Mouse (Mus musculus) liver, embryonic 12.5 days (tissue): ENCODE measurements around the gene C2cd6. TPM values are rescaled to one million over a fixed set of nuclear protein-coding genes. Genes with fewer than 3 reads are reported as not detected.

Source experiments
- ATAC-seq: fragments of 200-750 bp; cut with Nextera tagmentation; 2 replicates; pipeline ENCODE4 v1.8.0; 2017; ENCODE audit warnings: moderate number of reproducible peaks, mild to moderate bottlenecking, moderate library complexity
- H3K27ac ChIP-seq: fragments of 300-500 bp; sonication (generic); 2 replicates; pipeline ENCODE4 v1.5.1; 2016; ENCODE audit warnings: mild to moderate bottlenecking
- H3K27me3 ChIP-seq: fragments of 300-500 bp; sonication (generic); replicated peaks from 2 replicates; pipeline ENCODE4 v1.6.1; 2016; ENCODE audit warnings: mild to moderate bottlenecking, moderate library complexity
- H3K36me3 ChIP-seq: fragments of 300-500 bp; sonication (generic); 2 replicates; pipeline ENCODE4 v1.6.1; 2016; ENCODE audit warnings: mild to moderate bottlenecking, moderate library complexity
- H3K4me1 ChIP-seq: fragments of 300-500 bp; sonication (generic); 2 replicates; pipeline ENCODE4 v1.6.1; 2016
- H3K4me2 ChIP-seq: fragments of 300-500 bp; sonication (generic); 2 replicates; pipeline ENCODE4 v1.6.1; 2016; ENCODE audit warnings: mild to moderate bottlenecking, moderate library complexity
- H3K4me3 ChIP-seq: fragments of 300-500 bp; sonication (generic); 2 replicates; pipeline ENCODE4 v1.5.1; 2016; ENCODE audit warnings: mild to moderate bottlenecking, moderate library complexity
- H3K9ac ChIP-seq: fragments of 300-500 bp; sonication (generic); 2 replicates; pipeline ENCODE4 v1.6.1; 2016; ENCODE audit warnings: mild to moderate bottlenecking, moderate library complexity
- H3K9me3 ChIP-seq: fragments of 300-500 bp; sonication (generic); replicated peaks from 2 replicates; pipeline ENCODE4 v1.6.1; 2016; ENCODE audit warnings: mild to moderate bottlenecking, moderate library complexity
- WGBS: fragments of 180-500 bp; shearing (Covaris S2); methylation state at CpG from one replicate; pipeline ENCODE4 v1.1.7; 2016; ENCODE audit not compliant: insufficient replicate concordance; 5-methylcytosine and 5-hydroxymethylcytosine counted together
- polyA plus RNA-seq: library from polyadenylated mRNA; unstranded; fragments of >200 nt; fragmentation: Nextera tagmentation; extraction: Ambion mirVana; gene quantifications from 2 replicates; pipeline ENCODE4 v1.2.1, GENCODE M21; 2016

C2cd6 gene
- polyA plus RNA-seq: not detected in 2 replicates

GRCm38 (mm10) chr1:59094705-59095104 lies at the start of gene C2cd6:
Gene C2cd6, minus strand, starts transcription at chr1:59094900.
- 80% methylated on average over 19 of the region's 19 CpGs for WGBS
- Histone ChIP-seq H3K9ac (no peak within 1 kb of the TSS), H3K36me3 (no peaks in the 10 kb centered on the region), H3K27me3 (no peaks in the 10 kb centered on the region; the same call in 1 of the 2 replicates), H3K4me3 (no peak within 1 kb of the TSS), H3K9me3 (no peaks in the 10 kb centered on the region), H3K27ac (no peak within 1 kb of the TSS), H3K4me2 (no peak within 1 kb of the TSS), H3K4me1 (no peaks in the 10 kb centered on the region)
- no peak for ATAC-seq

- no peak for ATAC-seq
- Histone ChIP-seq H3K27ac (no peak overlapping the region), H3K27me3 (no peaks in the 10 kb centered on the region), H3K9me3 (no peaks in the 10 kb centered on the region), H3K4me3 (no peak overlapping the region), H3K9ac (no peak overlapping the region), H3K4me1 (no peaks in the 10 kb centered on the region), H3K4me2 (no peak overlapping the region), H3K36me3 (no peaks in the 10 kb centered on the region)
These were observed 48.1 kb upstream of the C2cd6 start for GRCm38 (mm10) chr1:59142809-59143208.

- no peak overlapping the region for H3K27ac ChIP-seq
- 61% methylated on average over 5 of the region's 5 CpGs for WGBS
- H3K4me3 ChIP-seq: no peak overlapping the region
- H3K36me3 ChIP-seq: no peaks in the 10 kb centered on the region
- H3K4me2 ChIP-seq: no peak overlapping the region
- no peak for ATAC-seq
- no peak overlapping the region for H3K9ac ChIP-seq
- no peaks in the 10 kb centered on the region for H3K9me3 ChIP-seq
- no peaks in the 10 kb centered on the region for H3K4me1 ChIP-seq
- H3K27me3 ChIP-seq: no peaks in the 10 kb centered on the region
These were observed 39.7 kb upstream of the C2cd6 start for GRCm38 (mm10) chr1:59134419-59134818.

GRCm38 (mm10) chr1:59128879-59129278 lies 34.2 kb upstream of the C2cd6 start:
- H3K4me2 ChIP-seq: no peak overlapping the region
- 63% methylated on average over 7 of the region's 7 CpGs for WGBS

GRCm38 (mm10) chr1:59125558-59125957 lies 30.9 kb upstream of the C2cd6 start:
- no peak for ATAC-seq
- no peak overlapping the region for H3K4me3 ChIP-seq
- H3K4me1 ChIP-seq: peaks cover under 1% of the 10 kb centered on the region
- H3K27ac ChIP-seq: no peak overlapping the region
- no peaks in the 10 kb centered on the region for H3K27me3 ChIP-seq
- H3K4me2 ChIP-seq: no peak overlapping the region
- H3K9ac ChIP-seq: no peak overlapping the region
- no peaks in the 10 kb centered on the region for H3K9me3 ChIP-seq
- H3K36me3 ChIP-seq: no peaks in the 10 kb centered on the region
- 61% methylated on average over 5 of the region's 5 CpGs for WGBS

More at GRCm38 (mm10) chr1:59128879-59129278, 34.2 kb upstream of the C2cd6 start:
- no peaks in the 10 kb centered on the region for H3K27me3 ChIP-seq
- H3K27ac ChIP-seq: no peak overlapping the region
- H3K4me3 ChIP-seq: no peak overlapping the region
- H3K9ac ChIP-seq: no peak overlapping the region
- H3K4me1 ChIP-seq: no peaks in the 10 kb centered on the region
- no peak for ATAC-seq
- no peaks in the 10 kb centered on the region for H3K9me3 ChIP-seq
- H3K36me3 ChIP-seq: no peaks in the 10 kb centered on the region

GRCm38 (mm10) chr1:59119720-59120457 lies 25.2 kb upstream of the C2cd6 start, which contains the start of gene Tmem237:
Gene Tmem237, minus strand, starts transcription at chr1:59120408.
- peaks cover 12% of the 10 kb centered on the region for H3K4me1 ChIP-seq
- H3K36me3 ChIP-seq: no peaks in the 10 kb centered on the region
- H3K4me3 ChIP-seq: peak within 1 kb of the TSS; percentile 69
- H3K9ac ChIP-seq: peak within 1 kb of the TSS; percentile 76
- WGBS: under 1% methylated on average over 71 of the region's 74 CpGs
- no peaks in the 10 kb centered on the region for H3K9me3 ChIP-seq
- no peaks in the 10 kb centered on the region for H3K27me3 ChIP-seq
- peak; percentile 96 for ATAC-seq
- H3K27ac ChIP-seq: peak within 1 kb of the TSS; percentile 49
- H3K4me2 ChIP-seq: peak within 1 kb of the TSS; percentile 93

- H3K4me1 ChIP-seq: no peaks in the 10 kb centered on the region
- 68% methylated on average over 8 of the region's 8 CpGs for WGBS
- no peak overlapping the region for H3K4me2 ChIP-seq
- no peak for ATAC-seq
- no peaks in the 10 kb centered on the region for H3K9me3 ChIP-seq
- H3K9ac ChIP-seq: no peak overlapping the region
- H3K27ac ChIP-seq: no peak overlapping the region
- peaks cover 25% of the 10 kb centered on the region for H3K36me3 ChIP-seq
- no peak overlapping the region for H3K4me3 ChIP-seq
- no peaks in the 10 kb centered on the region for H3K27me3 ChIP-seq
These were observed 15.8 kb upstream of the C2cd6 start for GRCm38 (mm10) chr1:59110524-59110923.

GRCm38 (mm10) chr1:59102071-59102470 lies 7.4 kb upstream of the C2cd6 start:
- H3K9ac ChIP-seq: no peak overlapping the region
- H3K9me3 ChIP-seq: no peaks in the 10 kb centered on the region
- no peaks in the 10 kb centered on the region for H3K27me3 ChIP-seq
- no peak overlapping the region for H3K4me2 ChIP-seq
- no peak for ATAC-seq
- no peaks in the 10 kb centered on the region for H3K4me1 ChIP-seq
- WGBS: 73% methylated on average over 6 of the region's 6 CpGs
- H3K36me3 ChIP-seq: peaks cover 12% of the 10 kb centered on the region
- H3K4me3 ChIP-seq: no peak overlapping the region
- no peak overlapping the region for H3K27ac ChIP-seq

- WGBS: 81% methylated on average over 5 of the region's 5 CpGs
- Histone ChIP-seq H3K27ac (no peak overlapping the region), H3K4me3 (no peak overlapping the region), H3K36me3 (peaks cover 11% of the 10 kb centered on the region), H3K9me3 (no peaks in the 10 kb centered on the region), H3K27me3 (no peaks in the 10 kb centered on the region), H3K9ac (no peak overlapping the region), H3K4me1 (no peaks in the 10 kb centered on the region), H3K4me2 (no peak overlapping the region)
- no peak for ATAC-seq
These were observed 6.3 kb upstream of the C2cd6 start for GRCm38 (mm10) chr1:59101020-59101419.

- 29% methylated on average over 3 of the region's 3 CpGs for WGBS
- H3K9me3 ChIP-seq: no peaks in the 10 kb centered on the region
- H3K36me3 ChIP-seq: no peaks in the 10 kb centered on the region
- no peak overlapping the region for H3K9ac ChIP-seq
- H3K27me3 ChIP-seq: no peaks in the 10 kb centered on the region
- no peak overlapping the region for H3K4me3 ChIP-seq
- H3K4me1 ChIP-seq: no peaks in the 10 kb centered on the region
- no peak overlapping the region for H3K4me2 ChIP-seq
- ATAC-seq: no peak
- no peak overlapping the region for H3K27ac ChIP-seq
These were observed 23.8 kb downstream of the C2cd6 start for GRCm38 (mm10) chr1:59070867-59071266.

- no peaks in the 10 kb centered on the region for H3K27me3 ChIP-seq
- H3K9me3 ChIP-seq: no peaks in the 10 kb centered on the region
- 28% methylated on average over 3 of the region's 3 CpGs for WGBS
- no peaks in the 10 kb centered on the region for H3K4me1 ChIP-seq
- no peak for ATAC-seq
- H3K36me3 ChIP-seq: no peaks in the 10 kb centered on the region
- no peak overlapping the region for H3K27ac ChIP-seq
- no peak overlapping the region for H3K9ac ChIP-seq
- no peak overlapping the region for H3K4me3 ChIP-seq
- no peak overlapping the region for H3K4me2 ChIP-seq
These were observed 26.7 kb downstream of the C2cd6 start for GRCm38 (mm10) chr1:59067976-59068375.

- no peak for ATAC-seq
- Histone ChIP-seq H3K4me2 (no peak overlapping the region), H3K4me3 (no peak overlapping the region), H3K4me1 (no peaks in the 10 kb centered on the region), H3K9ac (no peak overlapping the region), H3K36me3 (no peaks in the 10 kb centered on the region), H3K9me3 (no peaks in the 10 kb centered on the region), H3K27me3 (no peaks in the 10 kb centered on the region), H3K27ac (no peak overlapping the region)
- 36% methylated on average over 3 of the region's 3 CpGs for WGBS
These were observed 31.0 kb downstream of the C2cd6 start for GRCm38 (mm10) chr1:59063697-59064096.

GRCm38 (mm10) chr1:59056955-59057354 lies 37.7 kb downstream of the C2cd6 start:
- Histone ChIP-seq H3K4me2 (no peak overlapping the region), H3K9me3 (no peaks in the 10 kb centered on the region), H3K27ac (no peak overlapping the region), H3K36me3 (no peaks in the 10 kb centered on the region), H3K4me1 (no peaks in the 10 kb centered on the region), H3K9ac (no peak overlapping the region), H3K4me3 (no peak overlapping the region), H3K27me3 (no peaks in the 10 kb centered on the region)
- WGBS: 43% methylated on average over 2 of the region's 2 CpGs
- ATAC-seq: no peak
